19 mouse cellular contexts compared by ENCODE assay signal in the genomic region with DNA sequence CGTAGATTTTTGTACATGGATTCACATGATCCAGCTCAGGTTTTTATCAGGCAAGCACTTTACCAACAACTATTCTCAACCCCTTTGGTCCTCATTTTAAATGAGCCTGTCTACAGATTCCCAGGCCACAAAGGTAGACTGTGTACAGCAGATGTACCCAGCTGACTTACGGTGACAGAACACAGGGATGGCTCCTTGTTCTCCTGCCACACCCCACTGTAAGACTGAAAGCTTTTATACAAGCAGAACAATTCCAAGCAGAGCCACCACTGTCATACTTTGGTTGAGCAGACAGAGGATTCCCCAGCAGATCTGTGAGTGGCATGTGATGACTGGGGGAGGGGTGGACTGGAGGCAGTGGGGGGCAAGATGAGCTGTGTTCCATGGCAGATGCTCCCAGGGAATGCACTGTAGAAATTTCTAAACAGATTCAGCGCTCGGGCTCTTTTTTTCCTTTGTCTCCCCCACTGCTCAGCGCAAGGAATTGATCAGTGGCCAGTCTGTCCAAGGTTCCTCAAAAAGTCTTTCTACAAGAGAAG. TPM values are rescaled to one million over a fixed set of nuclear protein-coding genes. Genes with fewer than 3 reads are reported as not detected.
A peak's percentile ranks its signal among the peaks of the same experiment; 100 is the strongest.
DNase-seq lines count a peak whose midpoint lies in the region; ATAC-seq and TF ChIP-seq lines count a peak whose summit lies in the region.
"Had no signal": no experiment of that assay in that cellular context is flagged by ENCODE, and none has a peak within 500 bp of the region (broad histone marks: within the 10 kb centered on the region; RNA-seq: fewer than 3 reads in every experiment).

No protein-coding gene starts in this region.

- no peaks in the 10 kb centered on the region for H3K9me3 ChIP-seq in forebrain, embryonic 14.5 days (replicated peaks; ENCODE audit: control insufficient read depth, low read length)
- H3K9me3 ChIP-seq in forebrain, embryonic 12.5 days, result no peaks in the 10 kb centered on the region
- no peaks in the 10 kb centered on the region for H3K9me3 ChIP-seq in midbrain, embryonic 14.5 days (ENCODE audit: control insufficient read depth, low read length)
- no peaks in the 10 kb centered on the region for H3K9me3 ChIP-seq in midbrain, embryonic 10.5 days (replicated peaks)
- no peaks in the 10 kb centered on the region for H3K9me3 ChIP-seq in hindbrain, postnatal 0 days (ENCODE audit: low read length)
- no peaks in the 10 kb centered on the region for H3K9me3 ChIP-seq in kidney, embryonic 16.5 days (ENCODE audit: low read length)
- H3K9me3 ChIP-seq: heart, embryonic 12.5 days; intestine, embryonic 15.5 days; kidney, embryonic 15.5 days had no signal

- WGBS in forebrain, embryonic 14.5 days, result 88% methylated on average over 5 of the region's 5 CpGs
- WGBS in forebrain, embryonic 12.5 days, result 83% methylated on average over 5 of the region's 5 CpGs
- WGBS in midbrain, embryonic 14.5 days, result 75% methylated on average over 5 of the region's 5 CpGs
- WGBS in midbrain, embryonic 10.5 days, result 88% methylated on average over 5 of the region's 5 CpGs
- 55% methylated on average over 5 of the region's 5 CpGs for WGBS in hindbrain, postnatal 0 days
- 90% methylated on average over 5 of the region's 5 CpGs for WGBS in kidney, embryonic 16.5 days

- H3K27me3 ChIP-seq in forebrain, embryonic 14.5 days (replicated peaks; ENCODE audit: control insufficient read depth, insufficient read depth, low read length), result no peaks in the 10 kb centered on the region
- H3K27me3 ChIP-seq in forebrain, embryonic 12.5 days, result no peaks in the 10 kb centered on the region
- H3K27me3 ChIP-seq in midbrain, embryonic 14.5 days (ENCODE audit: control insufficient read depth, insufficient read depth, low read length), result no peaks in the 10 kb centered on the region
- no peaks in the 10 kb centered on the region for H3K27me3 ChIP-seq in midbrain, embryonic 10.5 days (ENCODE audit: low read depth, poor library complexity, severe bottlenecking)
- H3K27me3 ChIP-seq in hindbrain, postnatal 0 days (ENCODE audit: insufficient read depth, low read length), result no peaks in the 10 kb centered on the region
- no peaks in the 10 kb centered on the region for H3K27me3 ChIP-seq in kidney, embryonic 16.5 days (ENCODE audit: insufficient read depth, low read length)
- H3K27me3 ChIP-seq: heart, embryonic 12.5 days; intestine, embryonic 15.5 days; kidney, embryonic 15.5 days had no signal

- H3K9ac ChIP-seq in forebrain, embryonic 14.5 days (ENCODE audit: low read length), result no peak overlapping the region
- no peak overlapping the region for H3K9ac ChIP-seq in forebrain, embryonic 12.5 days
- no peak overlapping the region for H3K9ac ChIP-seq in midbrain, embryonic 14.5 days (replicated peaks; ENCODE audit: low read length)
- H3K9ac ChIP-seq in hindbrain, postnatal 0 days (replicated peaks; ENCODE audit: low read length), result no peak overlapping the region
- no peak overlapping the region for H3K9ac ChIP-seq in kidney, embryonic 16.5 days (replicated peaks; ENCODE audit: low read length)
- H3K9ac ChIP-seq: heart, embryonic 12.5 days; intestine, embryonic 15.5 days; kidney, embryonic 15.5 days had no signal

- peak; percentile 23; the same call in 1 of the 2 replicates for ATAC-seq in forebrain, embryonic 14.5 days
- ATAC-seq in forebrain, embryonic 12.5 days (ENCODE audit: low FRiP score), result no peak
- ATAC-seq in midbrain, embryonic 14.5 days (ENCODE audit: low FRiP score, low TSS enrichment), result 0 out of 2 replicates have a peak, but pooled peaks have one; percentile 11
- ATAC-seq in hindbrain, postnatal 0 days, result peak; percentile 74
- ATAC-seq in kidney, embryonic 16.5 days (ENCODE audit: low FRiP score, low TSS enrichment), result no peak
- ATAC-seq: intestine, embryonic 15.5 days had no signal

- no peak overlapping the region for H3K4me2 ChIP-seq in forebrain, embryonic 14.5 days (ENCODE audit: low read length)
- H3K4me2 ChIP-seq in forebrain, embryonic 12.5 days, result no peak overlapping the region
- no peak overlapping the region for H3K4me2 ChIP-seq in midbrain, embryonic 14.5 days (ENCODE audit: low read length)
- H3K4me2 ChIP-seq in hindbrain, postnatal 0 days (ENCODE audit: low read depth, low read length), result no peak overlapping the region
- H3K4me2 ChIP-seq in kidney, embryonic 16.5 days (replicated peaks; ENCODE audit: low read depth, low read length), result no peak overlapping the region
- H3K4me2 ChIP-seq: heart, embryonic 12.5 days; intestine, embryonic 15.5 days; kidney, embryonic 15.5 days had no signal

- peaks cover 8% of the 10 kb centered on the region; the same call in 1 of the 2 replicates for H3K36me3 ChIP-seq in forebrain, embryonic 14.5 days (ENCODE audit: control insufficient read depth, insufficient read depth, low read length)
- 0 out of 2 replicates have a peak, but pooled peaks cover 2% of the 10 kb centered on the region for H3K36me3 ChIP-seq in forebrain, embryonic 12.5 days (replicated peaks)
- peaks cover 8% of the 10 kb centered on the region; the same call in 1 of the 2 replicates for H3K36me3 ChIP-seq in midbrain, embryonic 14.5 days (ENCODE audit: control insufficient read depth, insufficient read depth, low read length)
- 0 out of 2 replicates have a peak, but pooled peaks cover 5% of the 10 kb centered on the region for H3K36me3 ChIP-seq in midbrain, embryonic 10.5 days
- H3K36me3 ChIP-seq in hindbrain, postnatal 0 days (ENCODE audit: insufficient read depth, low read length), result no peaks in the 10 kb centered on the region
- H3K36me3 ChIP-seq in kidney, embryonic 16.5 days (ENCODE audit: insufficient read depth, low read length), result no peaks in the 10 kb centered on the region
- H3K36me3 ChIP-seq: intestine, embryonic 15.5 days had no signal

- DNase-seq in forebrain, embryonic 14.5 days (ENCODE audit: low spot score), result peak; percentile 8
- DNase-seq in midbrain, embryonic 14.5 days, result peak; percentile 19
- no peak for DNase-seq in midbrain, embryonic 10.5 days (ENCODE audit: low spot score)
- DNase-seq in hindbrain, postnatal 0 days (ENCODE audit: low spot score), result no peak
- DNase-seq in telencephalon, adult 2 months (ENCODE audit: low read depth, low spot score), result peak; percentile 6
- no peak for DNase-seq in gastrocnemius, postnatal 10 days
- DNase-seq: adrenal gland, adult 2 months; cerebellum, adult 18-20 months; heart, postnatal 36 days; lung, adult 2 months; lung, postnatal 4 days; right cerebral cortex, postnatal 14 days; thymus, postnatal 14 days had no signal

- no peak overlapping the region for H3K4me3 ChIP-seq in forebrain, embryonic 14.5 days (ENCODE audit: low read depth, low read length)
- no peak overlapping the region for H3K4me3 ChIP-seq in forebrain, embryonic 12.5 days (replicated peaks)
- no peak overlapping the region for H3K4me3 ChIP-seq in midbrain, embryonic 14.5 days (replicated peaks; ENCODE audit: low read depth, low read length)
- H3K4me3 ChIP-seq in midbrain, embryonic 10.5 days, result no peak overlapping the region
- H3K4me3 ChIP-seq in hindbrain, postnatal 0 days (ENCODE audit: low read length), result no peak overlapping the region
- no peak overlapping the region for H3K4me3 ChIP-seq in kidney, embryonic 16.5 days (ENCODE audit: low read length)
- H3K4me3 ChIP-seq: heart, embryonic 12.5 days; intestine, embryonic 15.5 days; kidney, embryonic 15.5 days had no signal

- no peak for TF ChIP-seq CTCF in hindbrain, postnatal 0 days (IDR thresholded peaks at IDR 0.05; ENCODE audit: low read depth)

- H3K27ac ChIP-seq in forebrain, embryonic 14.5 days (ENCODE audit: low read depth, low read length), result no peak overlapping the region
- no peak overlapping the region; the same call in 1 of the 2 replicates for H3K27ac ChIP-seq in forebrain, embryonic 12.5 days
- H3K27ac ChIP-seq in midbrain, embryonic 14.5 days (replicated peaks; ENCODE audit: low read depth, low read length), result no peak overlapping the region; the same call in 1 of the 2 replicates
- H3K27ac ChIP-seq in midbrain, embryonic 10.5 days (replicated peaks), result no peak overlapping the region
- H3K27ac ChIP-seq in hindbrain, postnatal 0 days, result no peak overlapping the region
- no peak overlapping the region for H3K27ac ChIP-seq in kidney, embryonic 16.5 days (ENCODE audit: low read length)
- H3K27ac ChIP-seq: intestine, embryonic 15.5 days; kidney, embryonic 15.5 days; stomach, postnatal 0 days had no signal

- no peaks in the 10 kb centered on the region for H3K4me1 ChIP-seq in forebrain, embryonic 14.5 days (ENCODE audit: control insufficient read depth, insufficient read depth, low read length)
- H3K4me1 ChIP-seq in forebrain, embryonic 12.5 days, result no peaks in the 10 kb centered on the region
- no peaks in the 10 kb centered on the region for H3K4me1 ChIP-seq in midbrain, embryonic 14.5 days (ENCODE audit: control insufficient read depth, insufficient read depth, low read length)
- H3K4me1 ChIP-seq in midbrain, embryonic 10.5 days, result no peaks in the 10 kb centered on the region
- H3K4me1 ChIP-seq in hindbrain, postnatal 0 days (ENCODE audit: insufficient read depth, low read length), result no peaks in the 10 kb centered on the region
- no peaks in the 10 kb centered on the region for H3K4me1 ChIP-seq in kidney, embryonic 16.5 days (ENCODE audit: insufficient read depth, low read length)
- H3K4me1 ChIP-seq: heart, embryonic 12.5 days; intestine, embryonic 15.5 days; kidney, embryonic 15.5 days had no signal

RNA-seq across cellular contexts. Expression of a gene that starts 35.6 kb away (rescaled TPM):
- polyA plus RNA-seq in forebrain, embryonic 14.5 days (2014; fragmentation: Nextera tagmentation; extraction: Ambion mirVana), result 23.8 and 31.4 TPM in 2 replicates
- 26.1 and 28.6 TPM in 2 replicates for polyA plus RNA-seq in forebrain, embryonic 12.5 days (2016; fragmentation: Nextera tagmentation; extraction: Ambion mirVana)
- polyA plus RNA-seq in midbrain, embryonic 14.5 days (2014; fragmentation: Nextera tagmentation; extraction: Ambion mirVana), result 28.6 and 30.5 TPM in 2 replicates
- polyA plus RNA-seq in midbrain, embryonic 10.5 days (2016; fragmentation: Nextera tagmentation; extraction: Ambion mirVana), result 21.1 and 22.0 TPM in 2 replicates
- 16.6 and 28.8 TPM in 2 replicates for total RNA-seq in hindbrain, postnatal 0 days (2014; rRNA removed)
- polyA plus RNA-seq in hindbrain, postnatal 0 days (2015; fragmentation: Nextera tagmentation; extraction: Ambion mirVana), result 46.0 and 48.0 TPM in 2 replicates
- 34.3 and 36.5 TPM in 2 replicates for polyA plus RNA-seq in kidney, embryonic 16.5 days (2015; fragmentation: Nextera tagmentation; extraction: Ambion mirVana)
- 10 to 100 TPM; 41.5 to 43.0 TPM for total RNA-seq in gastrocnemius, postnatal 10 days (2021)

Comparison
In these comparisons a context has a peak if more than half of its experiments do, and no peak if none do; other contexts are left out.
1. ATAC-seq: peak in forebrain, embryonic 14.5 days (single experiment), midbrain, embryonic 14.5 days (single experiment) and hindbrain, postnatal 0 days (single experiment); none in forebrain, embryonic 12.5 days (single experiment) and kidney, embryonic 16.5 days (single experiment).
2. DNase-seq: peak in forebrain, embryonic 14.5 days (single experiment), midbrain, embryonic 14.5 days (single experiment) and telencephalon, adult 2 months (single experiment); none in midbrain, embryonic 10.5 days (single experiment), hindbrain, postnatal 0 days (single experiment) and gastrocnemius, postnatal 10 days (single experiment).